Mouse (Mus musculus): ENCODE data around the gene Noct. TPM values are rescaled to one million over a fixed set of nuclear protein-coding genes. Genes with fewer than 3 reads are reported as not detected.

The Noct gene
- polyA plus RNA-seq, 1 experiment = 10.8 TPM

DNA sequence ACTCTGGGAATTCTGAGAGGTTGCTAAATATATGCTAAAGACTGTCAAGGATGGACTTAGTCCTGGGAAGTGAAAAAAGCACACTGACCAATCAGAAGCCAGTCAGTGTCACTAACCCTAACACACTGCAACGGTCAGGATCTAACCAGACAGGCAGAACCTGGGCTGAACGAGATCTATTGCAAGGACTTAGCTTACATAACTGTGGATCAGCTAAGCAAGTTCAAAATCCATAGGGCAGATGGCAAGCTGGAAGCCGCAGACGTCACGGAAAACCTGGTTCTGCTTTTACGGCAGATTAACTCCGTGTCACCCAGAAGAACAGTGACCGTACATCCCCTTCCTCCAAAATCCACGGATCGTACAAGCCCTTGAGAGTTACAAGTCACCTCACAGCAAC lies 39.5 kb upstream of the Noct start:
- H3K79me3 ChIP-seq (ENCODE audit: low read depth) = no peaks in the 10 kb centered on the region
- no peak overlapping the region for H3K4me3 ChIP-seq (ENCODE audit: insufficient read depth, poor library complexity, severe bottlenecking)
- no peaks in the 10 kb centered on the region for H3K79me2 ChIP-seq (ENCODE audit: control insufficient read depth, insufficient read depth)
- no peaks in the 10 kb centered on the region for H3K36me3 ChIP-seq (ENCODE audit: control insufficient read depth, insufficient read depth)
- H3K27me3 ChIP-seq (ENCODE audit: control insufficient read depth, insufficient read depth, insufficient read length) = no peaks in the 10 kb centered on the region
- TF ChIP-seq FOSL1 (IDR thresholded peaks at IDR 0.05; ENCODE audit: insufficient read depth, low read length, poor library complexity, severe bottlenecking) (no peak), USF1 (IDR thresholded peaks at IDR 0.05; ENCODE audit: low read depth) (no peak), MAX (IDR thresholded peaks at IDR 0.05) (no peak), MYOD1 (IDR thresholded peaks at IDR 0.05; ENCODE audit: control insufficient read depth, insufficient read length, low read depth) (no peak), CTCF (IDR thresholded peaks at IDR 0.05; ENCODE audit: control insufficient read depth, insufficient read depth, insufficient read length) (no peak), CEBPB (IDR thresholded peaks at IDR 0.05; ENCODE audit: low read depth) (no peak), MYOG (IDR thresholded peaks at IDR 0.05; ENCODE audit: control insufficient read depth, extremely low read depth, insufficient read length) (no peak)
- no peak overlapping the region for H3ac ChIP-seq (ENCODE audit: control insufficient read depth, insufficient read length, low read depth)

DNA sequence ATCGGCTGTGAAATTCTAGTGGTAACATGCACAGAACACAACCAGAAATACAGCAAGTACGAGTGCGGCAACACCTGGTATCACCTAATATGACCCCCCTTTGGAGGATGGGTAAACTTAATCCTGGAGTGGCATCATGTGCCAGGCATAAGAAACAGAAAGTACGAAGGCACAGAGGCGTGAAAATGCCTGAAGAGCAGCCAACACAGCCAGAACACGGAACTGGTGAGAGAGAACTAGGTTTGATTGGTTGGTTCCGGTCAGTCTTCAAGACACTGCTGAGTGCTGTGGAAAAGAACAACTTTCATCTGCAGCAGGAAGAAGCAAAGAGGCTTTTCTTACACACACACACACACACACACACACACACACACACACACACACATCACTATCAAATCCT lies 38.8 kb upstream of the Noct start:
- Histone ChIP-seq H3K79me2 (ENCODE audit: control insufficient read depth, insufficient read depth) (no peaks in the 10 kb centered on the region), H3K4me3 (ENCODE audit: insufficient read depth, poor library complexity, severe bottlenecking) (no peak overlapping the region), H3ac (ENCODE audit: control insufficient read depth, insufficient read length, low read depth) (no peak overlapping the region), H3K27me3 (ENCODE audit: control insufficient read depth, insufficient read depth, insufficient read length) (no peaks in the 10 kb centered on the region), H3K79me3 (ENCODE audit: low read depth) (no peaks in the 10 kb centered on the region), H3K36me3 (ENCODE audit: control insufficient read depth, insufficient read depth) (no peaks in the 10 kb centered on the region)
- TF ChIP-seq MYOG (IDR thresholded peaks at IDR 0.05; ENCODE audit: control insufficient read depth, extremely low read depth, insufficient read length) = no peak
- no peak for TF ChIP-seq CTCF (IDR thresholded peaks at IDR 0.05; ENCODE audit: control insufficient read depth, insufficient read depth, insufficient read length)
- TF ChIP-seq FOSL1 (IDR thresholded peaks at IDR 0.05; ENCODE audit: insufficient read depth, low read length, poor library complexity, severe bottlenecking) = no peak
- no peak for TF ChIP-seq MYOD1 (IDR thresholded peaks at IDR 0.05; ENCODE audit: control insufficient read depth, insufficient read length, low read depth)
- TF ChIP-seq USF1 (IDR thresholded peaks at IDR 0.05; ENCODE audit: low read depth) = no peak
- TF ChIP-seq MAX (IDR thresholded peaks at IDR 0.05) = no peak
- no peak for TF ChIP-seq CEBPB (IDR thresholded peaks at IDR 0.05; ENCODE audit: low read depth)

DNA sequence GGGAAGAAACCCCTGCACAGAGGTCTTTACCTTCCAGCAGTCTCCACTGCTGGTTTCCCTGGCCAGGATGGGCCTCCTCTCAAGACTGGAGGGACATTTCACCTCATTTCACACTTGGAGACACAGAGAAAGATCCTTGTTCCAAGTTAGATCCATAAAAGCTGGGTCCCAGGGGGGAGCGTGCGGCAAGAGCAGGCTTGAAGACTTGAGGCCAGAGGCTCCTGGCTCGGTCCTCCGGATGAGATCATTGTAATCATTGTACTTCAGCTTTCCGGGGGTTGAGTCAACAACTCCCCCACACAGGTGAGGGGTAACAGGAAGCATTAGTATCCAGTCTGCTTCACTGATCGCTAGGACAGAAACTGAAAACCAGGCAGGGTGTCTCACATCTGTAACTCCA lies 30.2 kb upstream of the Noct start:
- no peaks in the 10 kb centered on the region for H3K79me3 ChIP-seq (ENCODE audit: low read depth)
- H3ac ChIP-seq (ENCODE audit: control insufficient read depth, insufficient read length, low read depth) = peak overlapping the region; percentile 38
- H3K4me3 ChIP-seq (ENCODE audit: insufficient read depth, poor library complexity, severe bottlenecking) = no peak overlapping the region
- H3K36me3 ChIP-seq (ENCODE audit: control insufficient read depth, insufficient read depth) = no peaks in the 10 kb centered on the region
- H3K27me3 ChIP-seq (ENCODE audit: control insufficient read depth, insufficient read depth, insufficient read length) = no peaks in the 10 kb centered on the region
- no peak for TF ChIP-seq CTCF (IDR thresholded peaks at IDR 0.05; ENCODE audit: control insufficient read depth, insufficient read depth, insufficient read length)
- no peak for TF ChIP-seq USF1 (IDR thresholded peaks at IDR 0.05; ENCODE audit: low read depth)
- TF ChIP-seq MYOD1 (IDR thresholded peaks at IDR 0.05; ENCODE audit: control insufficient read depth, insufficient read length, low read depth) = no peak
- no peak for TF ChIP-seq CEBPB (IDR thresholded peaks at IDR 0.05; ENCODE audit: low read depth)
- TF ChIP-seq MYOG (IDR thresholded peaks at IDR 0.05; ENCODE audit: control insufficient read depth, extremely low read depth, insufficient read length) = no peak
- no peak for TF ChIP-seq MAX (IDR thresholded peaks at IDR 0.05)
- no peak for TF ChIP-seq FOSL1 (IDR thresholded peaks at IDR 0.05; ENCODE audit: insufficient read depth, low read length, poor library complexity, severe bottlenecking)
- no peaks in the 10 kb centered on the region for H3K79me2 ChIP-seq (ENCODE audit: control insufficient read depth, insufficient read depth)

DNA sequence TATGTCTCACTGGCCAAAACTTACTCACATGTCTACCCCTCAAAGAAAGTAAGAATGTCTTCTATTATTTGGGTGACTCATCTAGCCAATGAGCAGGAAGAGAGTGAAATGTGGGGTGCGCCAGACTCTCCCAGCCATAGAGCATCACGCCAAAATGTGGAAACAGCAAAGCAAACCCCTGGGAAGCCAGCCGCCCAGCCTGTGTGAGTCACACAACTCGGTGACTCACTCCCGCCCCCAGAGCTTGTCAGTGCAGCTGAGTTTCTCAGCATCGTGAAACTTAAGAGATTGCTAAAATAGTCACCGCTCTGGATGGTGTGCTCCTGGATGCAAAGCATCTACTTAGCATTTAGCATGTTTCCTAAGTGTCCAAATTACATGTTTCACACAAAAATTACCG lies 28.9 kb upstream of the Noct start:
- Histone ChIP-seq H3K27me3 (ENCODE audit: control insufficient read depth, insufficient read depth, insufficient read length) (no peaks in the 10 kb centered on the region), H3K36me3 (ENCODE audit: control insufficient read depth, insufficient read depth) (no peaks in the 10 kb centered on the region), H3K79me2 (ENCODE audit: control insufficient read depth, insufficient read depth) (no peaks in the 10 kb centered on the region), H3K4me3 (ENCODE audit: insufficient read depth, poor library complexity, severe bottlenecking) (no peak overlapping the region), H3K79me3 (ENCODE audit: low read depth) (no peaks in the 10 kb centered on the region), H3ac (ENCODE audit: control insufficient read depth, insufficient read length, low read depth) (no peak overlapping the region)
- no peak for TF ChIP-seq CTCF (IDR thresholded peaks at IDR 0.05; ENCODE audit: control insufficient read depth, insufficient read depth, insufficient read length)
- peak; percentile 49 for TF ChIP-seq MYOD1 (IDR thresholded peaks at IDR 0.05; ENCODE audit: control insufficient read depth, insufficient read length, low read depth)
- no peak for TF ChIP-seq MYOG (IDR thresholded peaks at IDR 0.05; ENCODE audit: control insufficient read depth, extremely low read depth, insufficient read length)
- no peak for TF ChIP-seq USF1 (IDR thresholded peaks at IDR 0.05; ENCODE audit: low read depth)
- peak; percentile 64 for TF ChIP-seq MAX (IDR thresholded peaks at IDR 0.05)
- peak; percentile 88 for TF ChIP-seq FOSL1 (IDR thresholded peaks at IDR 0.05; ENCODE audit: insufficient read depth, low read length, poor library complexity, severe bottlenecking)
- no peak for TF ChIP-seq CEBPB (IDR thresholded peaks at IDR 0.05; ENCODE audit: low read depth)

DNA sequence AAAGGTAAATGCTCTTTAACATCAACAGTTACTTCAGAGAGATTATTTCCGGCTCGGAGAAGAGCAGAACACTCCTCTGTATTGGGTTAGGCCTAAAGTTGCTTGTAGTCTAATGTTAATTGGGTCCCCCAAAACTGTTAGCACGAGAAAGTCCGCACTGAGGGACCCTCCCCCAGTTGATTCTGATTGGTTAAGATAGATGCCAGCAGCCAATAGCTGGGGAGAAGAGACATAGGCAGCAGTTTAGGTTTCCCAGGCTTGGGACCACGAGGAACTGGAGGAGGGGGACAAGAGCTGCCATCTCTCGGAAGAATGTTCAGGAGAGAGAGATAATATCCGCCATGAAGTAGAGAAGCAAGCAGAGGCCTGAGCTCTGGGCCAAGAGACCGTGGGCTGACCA lies 28.5 kb upstream of the Noct start:
- no peaks in the 10 kb centered on the region for H3K79me3 ChIP-seq (ENCODE audit: low read depth)
- H3K36me3 ChIP-seq (ENCODE audit: control insufficient read depth, insufficient read depth) = no peaks in the 10 kb centered on the region
- H3K79me2 ChIP-seq (ENCODE audit: control insufficient read depth, insufficient read depth) = no peaks in the 10 kb centered on the region
- no peak for TF ChIP-seq USF1 (IDR thresholded peaks at IDR 0.05; ENCODE audit: low read depth)
- no peak for TF ChIP-seq CTCF (IDR thresholded peaks at IDR 0.05; ENCODE audit: control insufficient read depth, insufficient read depth, insufficient read length)
- no peak for TF ChIP-seq MYOG (IDR thresholded peaks at IDR 0.05; ENCODE audit: control insufficient read depth, extremely low read depth, insufficient read length)
- TF ChIP-seq MYOD1 (IDR thresholded peaks at IDR 0.05; ENCODE audit: control insufficient read depth, insufficient read length, low read depth) = no peak
- no peak for TF ChIP-seq CEBPB (IDR thresholded peaks at IDR 0.05; ENCODE audit: low read depth)
- TF ChIP-seq MAX (IDR thresholded peaks at IDR 0.05) = no peak
- TF ChIP-seq FOSL1 (IDR thresholded peaks at IDR 0.05; ENCODE audit: insufficient read depth, low read length, poor library complexity, severe bottlenecking) = no peak
- H3ac ChIP-seq (ENCODE audit: control insufficient read depth, insufficient read length, low read depth) = no peak overlapping the region
- no peak overlapping the region for H3K4me3 ChIP-seq (ENCODE audit: insufficient read depth, poor library complexity, severe bottlenecking)
- H3K27me3 ChIP-seq (ENCODE audit: control insufficient read depth, insufficient read depth, insufficient read length) = no peaks in the 10 kb centered on the region

DNA sequence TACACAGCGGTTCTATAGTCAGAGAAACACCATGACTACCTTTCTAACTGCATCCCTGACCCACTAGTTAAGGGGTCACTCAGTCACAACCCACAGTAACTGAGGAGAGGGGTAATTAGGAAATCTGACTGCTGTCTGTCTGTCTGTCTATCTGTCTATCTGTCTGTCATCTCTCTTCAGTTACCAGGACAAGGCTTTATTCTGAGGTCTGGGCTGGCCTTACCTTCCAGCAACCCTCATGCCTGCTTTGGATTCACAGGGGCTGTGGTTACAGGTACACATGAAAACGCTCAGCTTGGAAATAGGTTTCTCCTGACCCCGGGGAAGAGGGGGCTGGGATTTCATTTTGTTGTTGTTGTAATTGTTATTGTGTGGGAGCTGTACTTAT lies 27.5 kb upstream of the Noct start:
- no peaks in the 10 kb centered on the region for H3K27me3 ChIP-seq (ENCODE audit: control insufficient read depth, insufficient read depth, insufficient read length)
- H3K79me3 ChIP-seq (ENCODE audit: low read depth) = no peaks in the 10 kb centered on the region
- H3K79me2 ChIP-seq (ENCODE audit: control insufficient read depth, insufficient read depth) = no peaks in the 10 kb centered on the region
- H3K36me3 ChIP-seq (ENCODE audit: control insufficient read depth, insufficient read depth) = no peaks in the 10 kb centered on the region
- TF ChIP-seq MAX (IDR thresholded peaks at IDR 0.05) (no peak), USF1 (IDR thresholded peaks at IDR 0.05; ENCODE audit: low read depth) (no peak), MYOG (IDR thresholded peaks at IDR 0.05; ENCODE audit: control insufficient read depth, extremely low read depth, insufficient read length) (no peak), MYOD1 (IDR thresholded peaks at IDR 0.05; ENCODE audit: control insufficient read depth, insufficient read length, low read depth) (no peak), CTCF (IDR thresholded peaks at IDR 0.05; ENCODE audit: control insufficient read depth, insufficient read depth, insufficient read length) (no peak), CEBPB (IDR thresholded peaks at IDR 0.05; ENCODE audit: low read depth) (no peak), FOSL1 (IDR thresholded peaks at IDR 0.05; ENCODE audit: insufficient read depth, low read length, poor library complexity, severe bottlenecking) (no peak)
- H3ac ChIP-seq (ENCODE audit: control insufficient read depth, insufficient read length, low read depth) = no peak overlapping the region
- no peak overlapping the region for H3K4me3 ChIP-seq (ENCODE audit: insufficient read depth, poor library complexity, severe bottlenecking)
